Mouse (Mus musculus) lung, postnatal 36 days (tissue): Measurements from ENCODE around the gene Pde6d.

ENCODE experiments used
- DNase-seq: peaks from one replicate; pipeline ENCODE4 v3.0.0; 2022; ENCODE audit warnings: mixed read lengths

Pde6d gene

DNA sequence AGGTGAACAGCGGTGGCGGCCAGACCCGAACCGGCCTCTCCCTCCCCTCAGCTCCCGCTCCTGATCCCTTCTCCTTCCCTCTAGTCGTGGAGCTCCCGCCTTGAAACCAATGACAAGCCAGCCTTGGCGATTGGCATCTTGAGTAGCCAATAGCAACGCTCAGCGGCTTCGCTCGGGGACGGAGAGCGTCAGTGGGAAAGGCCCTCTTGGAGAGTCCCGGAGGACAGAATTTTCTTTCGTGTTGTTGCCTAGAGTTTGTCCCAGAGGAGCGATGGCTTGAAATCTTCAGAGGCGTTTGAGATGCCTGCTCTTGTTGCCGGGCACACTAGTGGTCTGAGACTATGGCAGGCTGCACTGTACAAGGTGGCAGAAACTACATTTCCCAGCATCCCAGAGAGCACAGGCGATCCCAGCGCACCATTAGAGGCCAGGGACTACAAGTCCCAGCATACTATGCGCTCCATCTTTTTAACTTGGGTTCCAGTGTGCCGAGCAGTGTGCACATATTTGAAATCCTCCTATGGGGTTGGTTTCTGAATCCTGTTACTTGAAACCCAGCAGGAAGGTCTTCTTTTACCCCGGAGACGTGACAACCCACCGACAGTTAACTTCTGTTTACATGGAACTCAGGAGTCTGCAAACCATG, at the start of gene Pde6d, which contains the start of gene Cops7b:
Pde6d (minus strand) TSS at position 179 of the 646 bp plus-strand sequence.
Cops7b (plus strand) TSS at position 454 of the 646 bp plus-strand sequence.
- DNase-seq, result peak; percentile 97

DNA sequence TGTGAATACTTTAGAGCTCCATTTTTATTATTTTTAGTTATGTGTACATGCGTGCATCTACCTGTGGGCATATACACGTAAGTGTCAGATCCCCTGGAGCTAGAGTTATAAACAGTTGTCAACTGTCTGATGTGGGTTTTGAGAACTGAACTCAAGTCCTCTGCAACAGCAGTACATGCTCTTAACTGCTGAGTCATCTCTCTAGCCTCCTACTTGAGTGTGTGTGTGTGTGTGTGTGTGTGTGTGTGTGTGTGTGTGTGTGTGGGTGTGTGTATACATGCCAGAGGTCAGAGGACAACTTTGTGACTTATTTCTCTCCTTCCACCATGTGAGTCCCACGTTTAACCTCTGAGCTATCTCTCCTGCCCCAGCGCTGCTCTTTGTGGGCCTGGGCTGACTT, 48.1 kb upstream of the Pde6d start:
- DNase-seq, result no peak

DNA sequence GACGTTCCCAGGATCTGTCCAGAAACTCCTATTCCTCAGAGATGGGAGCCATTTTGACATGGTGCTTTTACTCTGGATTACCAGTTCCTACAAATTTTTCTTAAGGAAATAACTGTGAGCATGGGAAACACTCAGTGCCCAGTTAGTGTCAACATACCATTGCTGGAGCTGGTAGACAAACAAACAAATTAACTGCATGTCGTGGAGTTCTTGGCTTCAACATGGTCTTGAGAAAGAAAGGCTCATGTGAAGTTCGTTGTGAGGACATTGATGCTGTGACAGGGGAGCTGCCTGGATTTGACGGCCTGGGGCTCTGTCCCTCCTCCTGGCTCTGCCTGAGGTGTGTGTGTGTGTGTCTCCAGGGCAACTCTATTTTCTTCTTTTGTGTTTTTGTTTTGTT, 47.5 kb upstream of the Pde6d start:
- no peak for DNase-seq

DNA sequence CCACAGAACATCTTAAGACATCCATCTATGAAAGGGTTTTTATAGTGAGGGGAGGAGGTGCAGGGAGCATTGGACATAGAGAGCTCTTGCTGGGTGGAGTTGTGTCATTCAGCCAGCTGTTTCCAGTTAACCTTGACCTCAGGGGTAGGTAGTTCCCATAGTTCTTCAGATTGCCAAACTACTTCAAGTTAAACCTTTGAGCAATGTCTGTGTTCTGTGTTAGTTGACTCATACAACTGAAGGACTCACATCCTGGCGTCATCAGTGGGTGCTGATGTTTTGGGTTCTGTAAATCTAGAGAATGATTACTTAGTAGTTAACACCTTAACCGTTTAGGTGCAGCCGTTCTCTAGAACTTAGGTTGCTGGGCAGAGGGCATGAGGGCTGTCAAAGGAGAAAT, 45.8 kb upstream of the Pde6d start:
- peak; percentile 1 for DNase-seq

DNA sequence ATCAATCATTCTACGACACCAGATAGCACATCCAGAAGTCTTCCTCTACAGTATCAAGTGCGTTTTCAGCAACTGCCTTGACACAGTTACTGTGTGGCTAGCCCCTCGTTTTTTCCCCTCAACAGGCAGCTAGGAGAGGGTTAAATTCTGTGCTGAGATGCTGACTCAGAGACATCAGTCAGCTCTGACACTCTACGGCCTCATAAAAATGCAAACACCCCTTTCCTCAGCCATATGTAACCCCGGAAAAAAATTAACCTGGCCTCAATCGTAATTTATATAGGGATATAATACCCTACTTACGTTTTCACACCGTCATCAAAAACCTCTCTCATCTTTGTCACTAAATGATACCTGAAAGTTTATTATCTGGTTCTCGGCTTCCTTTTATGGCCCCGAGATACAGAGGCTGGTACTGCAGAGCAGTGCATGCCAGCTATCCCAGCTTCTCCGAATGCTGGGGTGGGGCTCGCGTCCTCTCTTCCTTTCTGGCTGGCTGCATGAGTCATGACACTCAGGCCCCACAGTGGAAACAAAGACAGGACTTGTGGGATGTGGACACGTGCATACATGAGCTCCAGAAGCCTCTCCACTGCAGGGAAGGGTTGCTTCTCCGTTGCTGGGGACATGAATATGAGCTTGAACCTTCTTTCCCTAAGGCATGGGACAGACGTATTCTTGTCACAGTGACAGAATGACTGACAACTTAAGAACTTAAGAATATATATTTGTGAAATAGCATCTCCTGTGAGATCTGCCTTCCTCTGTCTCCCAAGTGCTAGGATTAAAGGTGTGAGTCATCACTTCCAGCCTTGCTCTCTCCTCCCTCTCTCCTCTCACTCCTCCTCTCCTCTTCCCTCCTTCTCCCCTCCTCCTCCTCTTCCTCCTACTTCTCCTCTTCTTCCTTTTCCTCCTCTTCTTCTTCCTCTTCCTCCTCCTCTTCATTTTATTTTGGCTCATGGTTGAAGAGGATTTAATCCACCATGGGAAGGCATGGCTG, 40.9 kb upstream of the Pde6d start:
- peak; percentile 3 for DNase-seq

DNA sequence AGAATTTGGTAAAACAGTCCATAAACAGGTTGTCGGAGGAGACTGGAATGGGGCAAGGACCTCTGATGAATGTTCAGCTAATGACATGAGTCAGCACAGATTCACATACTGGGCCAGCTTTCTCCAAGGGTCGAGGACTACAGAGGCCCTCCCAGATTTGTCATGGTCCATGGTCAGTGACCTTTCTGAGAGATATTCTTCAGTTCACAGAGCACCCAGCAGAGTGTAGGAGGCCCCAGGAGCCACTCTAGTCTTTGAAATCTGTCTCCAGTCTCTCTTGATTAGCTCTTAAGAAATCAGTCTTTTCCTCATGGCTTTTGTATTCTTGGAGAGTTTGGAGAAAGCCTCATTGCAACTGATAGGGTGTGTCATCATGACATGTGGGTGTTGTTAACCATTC, 39.9 kb upstream of the Pde6d start:
- no peak for DNase-seq

DNA sequence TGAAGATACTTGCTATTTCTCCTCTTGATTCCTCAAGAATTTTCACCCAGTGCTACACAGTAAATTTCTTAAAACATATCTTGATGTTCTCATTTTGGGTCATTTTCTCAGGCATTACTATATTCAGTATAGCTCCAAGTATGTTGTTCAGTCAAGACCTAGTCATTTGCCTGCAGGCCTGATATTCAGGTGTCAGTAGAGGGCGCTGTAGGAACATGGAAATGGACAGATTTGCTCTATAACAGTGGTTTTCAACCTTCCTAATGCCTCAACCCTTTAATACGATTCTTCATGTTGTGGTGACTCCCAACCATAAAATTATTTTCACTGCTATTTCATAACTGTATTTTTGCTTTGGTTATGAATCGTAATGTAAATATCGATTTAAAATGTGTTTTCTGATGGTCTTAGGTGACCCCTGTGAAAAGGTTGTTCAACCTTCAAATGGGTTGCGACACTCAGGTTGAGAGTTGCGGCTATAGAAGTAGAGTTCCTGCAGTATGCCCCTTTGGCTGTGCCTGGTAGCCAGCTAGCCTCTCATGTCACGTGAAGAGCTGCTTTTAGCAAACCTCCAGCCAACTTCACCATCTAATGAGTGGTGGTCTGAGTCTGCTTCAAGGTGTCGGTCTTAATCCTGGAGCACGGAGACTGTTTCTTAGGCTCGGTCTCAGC, 36.2 kb upstream of the Pde6d start:
- DNase-seq, result peak; percentile 88

DNA sequence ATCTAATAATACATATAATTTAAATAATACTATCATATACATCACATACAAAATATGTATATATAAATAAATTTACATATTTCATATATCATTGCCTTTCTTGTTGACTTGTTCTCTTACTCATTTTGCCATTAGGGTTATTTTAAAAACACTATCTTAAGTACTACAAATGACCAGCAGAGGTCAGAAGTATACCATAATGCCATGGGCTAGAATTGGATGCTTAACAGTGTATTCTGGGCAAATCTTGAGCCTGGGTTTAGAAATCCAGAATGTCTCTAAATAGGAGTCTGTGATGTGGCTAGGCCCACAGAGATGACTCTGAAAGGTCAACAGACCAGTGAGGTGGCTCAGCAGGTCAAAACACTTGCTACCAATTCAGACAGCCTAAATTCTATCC, 31.8 kb upstream of the Pde6d start:
- DNase-seq, result peak; percentile 28

DNA sequence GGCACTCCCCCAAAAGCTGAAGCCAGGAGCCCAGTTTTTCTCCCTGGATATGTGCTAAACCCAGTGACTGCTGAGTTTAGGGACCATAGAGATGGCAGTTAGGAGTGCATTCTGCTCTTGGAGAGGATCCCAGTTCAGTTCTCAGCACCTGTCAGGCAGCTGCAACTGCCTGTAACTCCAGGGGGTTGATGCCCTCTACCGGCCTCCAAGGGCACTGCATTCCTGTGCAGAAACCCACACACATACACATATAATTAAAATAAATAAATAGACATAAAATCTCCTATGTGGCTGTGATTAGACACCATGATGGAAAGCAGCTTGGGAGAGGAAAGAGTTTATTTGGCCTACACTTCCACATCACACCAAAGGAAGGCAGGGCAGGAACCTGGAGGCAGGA, 29.7 kb upstream of the Pde6d start:
- no peak for DNase-seq

DNA sequence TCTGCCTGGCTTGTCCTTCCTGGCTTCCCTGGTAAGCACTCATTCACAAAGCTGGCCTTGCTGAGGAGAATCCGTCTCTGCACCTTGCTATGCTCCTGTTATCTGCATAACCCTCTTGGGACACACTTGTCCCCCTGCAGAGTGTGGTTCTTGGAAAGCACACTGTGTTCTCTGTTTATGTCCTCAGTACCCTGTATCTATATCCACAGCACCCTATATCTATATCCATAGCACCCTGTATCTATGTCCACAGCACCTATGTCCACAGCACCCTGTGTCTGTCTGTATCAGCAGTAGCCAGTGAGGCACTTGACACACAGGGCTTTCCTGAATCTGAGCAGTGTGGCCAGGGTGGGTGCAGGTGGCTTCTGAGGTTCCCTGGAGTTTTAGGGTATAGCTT, 28.5 kb upstream of the Pde6d start:
- no peak for DNase-seq

DNA sequence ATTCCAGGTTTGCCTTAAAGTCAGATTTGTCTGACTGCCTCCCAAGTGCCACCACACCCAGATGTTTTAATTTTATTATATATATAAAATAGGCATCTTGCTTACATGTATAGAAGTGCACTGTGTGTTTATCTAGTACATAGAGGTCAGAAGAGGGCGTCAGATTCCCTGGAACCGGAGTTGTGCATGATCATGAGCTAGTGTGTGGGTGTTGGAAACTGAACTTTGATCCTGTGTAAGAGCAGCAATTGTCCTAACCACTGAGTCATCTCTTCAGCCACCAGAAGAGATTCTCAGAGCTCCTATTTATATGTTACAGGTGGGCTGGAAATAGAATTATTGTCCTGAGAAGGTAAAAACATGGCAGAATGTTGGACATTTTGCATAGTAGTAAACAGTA, 17.7 kb upstream of the Pde6d start:
- no peak for DNase-seq

DNA sequence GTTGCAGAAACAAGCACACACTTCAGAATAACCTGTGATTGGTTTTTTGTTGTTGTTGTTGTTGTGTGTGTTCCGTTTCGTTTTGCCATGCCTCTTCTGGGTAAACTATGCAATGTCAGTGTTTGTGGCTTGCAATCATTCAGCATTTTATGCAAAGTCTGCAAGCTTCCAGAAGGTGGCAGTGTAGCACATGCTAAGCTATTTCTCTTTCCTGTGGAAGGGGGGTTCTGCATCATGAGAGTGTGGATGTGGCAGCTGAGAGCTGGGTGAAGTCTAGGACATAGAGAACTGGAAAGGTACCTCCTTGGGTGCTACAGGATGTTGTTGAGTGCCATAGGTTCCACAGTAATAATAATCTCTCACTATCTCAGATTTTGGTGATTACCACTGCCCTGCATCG, 16.1 kb upstream of the Pde6d start:
- peak; percentile 30 for DNase-seq

DNA sequence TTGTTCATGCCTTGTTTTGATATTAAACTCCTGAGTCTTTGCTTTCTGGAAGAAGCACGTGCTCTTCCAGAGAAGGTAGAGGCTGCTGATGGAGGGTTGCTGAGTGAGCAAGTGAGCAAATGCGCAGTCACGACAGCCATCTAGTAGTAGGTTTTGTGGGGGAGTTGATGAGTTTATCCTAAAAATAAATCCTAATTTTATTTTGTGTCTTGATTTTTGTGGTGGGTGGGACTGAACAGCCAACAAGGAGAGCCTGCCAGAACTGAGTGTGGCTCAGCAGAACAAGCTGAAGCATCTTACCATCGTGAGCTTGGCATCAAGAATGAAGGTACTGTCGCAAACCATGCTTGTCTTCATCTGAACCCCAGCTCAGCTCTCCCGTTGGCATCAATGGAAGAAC, 14.1 kb upstream of the Pde6d start:
- no peak for DNase-seq

DNA sequence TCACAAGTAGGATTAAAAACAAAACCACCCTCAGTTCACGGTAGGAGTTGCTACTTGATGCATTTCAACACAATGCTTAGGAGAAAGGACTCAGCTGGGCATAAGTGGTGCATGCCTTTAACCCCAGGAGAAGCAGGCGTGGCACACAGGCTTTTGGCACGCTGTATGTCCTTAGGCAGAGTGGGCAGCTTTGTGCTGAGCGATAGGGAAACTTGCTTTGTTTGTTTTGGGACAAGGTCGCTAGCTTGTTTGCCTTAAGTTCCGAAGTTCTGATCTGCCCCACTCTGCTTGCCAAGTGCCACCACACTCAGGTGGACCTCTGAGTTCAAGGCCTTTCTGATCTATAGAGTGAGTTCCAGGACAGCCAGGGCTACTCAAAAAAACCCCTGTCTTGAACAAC, 12.9 kb upstream of the Pde6d start:
- peak; percentile 83 for DNase-seq

DNA sequence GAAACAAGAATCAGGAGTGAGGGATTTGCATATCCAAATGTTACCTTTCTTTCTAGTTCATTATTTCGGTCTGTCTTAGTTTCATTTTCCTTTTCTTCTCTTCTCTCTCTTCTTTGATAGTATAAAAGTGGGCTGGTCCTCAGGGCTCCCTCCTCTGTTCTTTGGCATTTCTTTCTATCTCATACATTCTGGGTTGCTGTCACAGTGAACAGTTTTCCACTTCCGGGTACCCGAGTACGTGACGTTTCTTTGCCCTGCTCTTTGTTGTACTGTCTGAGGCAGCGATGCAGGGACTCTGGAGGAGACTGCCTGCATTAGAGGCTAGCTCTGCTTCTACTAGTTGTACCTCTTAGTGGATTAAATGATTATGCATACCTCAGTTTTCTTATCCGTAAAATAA, 12.1 kb upstream of the Pde6d start:
- DNase-seq, result no peak

DNA sequence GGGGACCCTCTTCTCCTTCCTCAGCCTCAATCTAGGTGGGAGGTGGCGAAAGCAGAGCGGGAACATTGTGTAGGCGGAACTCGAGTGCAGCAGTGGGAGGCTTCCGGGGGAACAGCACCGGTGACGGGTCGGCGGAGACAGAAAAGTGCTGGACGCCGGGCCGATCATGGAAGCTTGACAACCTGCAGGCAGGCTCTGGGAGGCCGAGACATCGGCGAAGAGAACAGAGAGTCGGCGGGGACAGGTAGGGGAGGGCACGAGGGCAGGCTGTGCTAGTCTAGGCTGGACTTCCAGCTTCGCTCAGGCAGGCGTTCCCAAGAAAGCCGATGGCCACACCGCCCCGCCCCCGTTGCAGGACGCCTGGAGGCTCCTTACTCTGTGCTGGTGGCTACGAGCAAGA, 4.6 kb upstream of the Pde6d start:
- DNase-seq, result peak; percentile 77

DNA sequence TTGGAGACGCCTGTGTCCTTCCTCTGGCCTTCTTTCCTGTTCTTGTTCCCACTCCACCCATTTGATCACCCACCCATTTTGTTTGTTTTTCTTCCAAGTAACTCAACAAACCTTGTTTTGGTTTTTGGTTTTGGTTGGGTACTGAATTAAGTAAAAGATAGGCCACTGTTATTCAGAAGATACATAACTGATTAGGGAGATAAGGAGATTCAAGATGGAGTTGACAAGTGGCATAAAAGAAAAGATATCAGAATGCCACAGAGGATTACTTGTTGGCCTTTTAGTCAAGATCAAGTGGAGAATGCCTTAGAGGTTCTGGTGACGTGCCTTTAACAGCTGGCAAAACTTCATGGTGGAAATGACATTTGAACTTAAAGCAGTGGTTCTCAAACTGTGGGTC, 1.3 kb upstream of the Pde6d start:
- no peak for DNase-seq

DNA sequence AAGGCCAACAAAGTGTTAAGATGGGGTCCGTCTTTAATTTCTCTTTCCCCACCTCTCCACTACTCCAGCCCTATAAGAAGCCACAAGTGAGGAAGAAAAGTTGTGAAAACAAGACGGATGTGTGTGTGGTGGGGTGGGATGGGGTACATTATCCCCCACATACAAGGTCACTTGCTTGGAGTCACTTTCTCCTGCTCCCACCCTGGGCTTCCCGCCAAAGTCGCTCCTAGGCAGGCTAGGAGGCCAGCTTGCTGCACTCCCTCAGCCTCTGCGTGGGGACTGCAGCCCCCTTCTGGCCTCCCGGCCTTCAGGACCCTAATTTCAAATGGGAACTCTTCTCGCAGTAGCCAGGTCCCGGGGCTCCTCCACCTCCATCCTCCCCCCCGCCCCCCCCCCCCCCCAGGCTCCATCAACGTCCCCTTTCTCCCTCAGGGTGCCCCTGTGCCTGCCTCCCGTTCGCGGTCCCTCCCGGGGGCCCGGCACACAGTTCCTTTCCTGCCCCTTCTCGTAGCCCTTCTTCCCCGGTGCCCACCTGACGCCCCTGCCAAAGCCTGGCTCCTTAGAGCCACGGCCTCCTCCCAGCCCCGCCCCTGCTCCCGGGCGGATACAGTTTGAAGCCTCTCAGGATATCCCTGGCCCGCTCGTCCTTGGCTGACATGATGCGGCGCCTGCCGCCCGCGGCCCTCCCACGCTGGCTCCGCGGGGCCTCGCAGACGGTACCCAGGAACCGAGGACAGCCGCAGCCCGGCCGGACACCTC, 558 bp downstream of the Pde6d start:
- DNase-seq, result peak; percentile 8

DNA sequence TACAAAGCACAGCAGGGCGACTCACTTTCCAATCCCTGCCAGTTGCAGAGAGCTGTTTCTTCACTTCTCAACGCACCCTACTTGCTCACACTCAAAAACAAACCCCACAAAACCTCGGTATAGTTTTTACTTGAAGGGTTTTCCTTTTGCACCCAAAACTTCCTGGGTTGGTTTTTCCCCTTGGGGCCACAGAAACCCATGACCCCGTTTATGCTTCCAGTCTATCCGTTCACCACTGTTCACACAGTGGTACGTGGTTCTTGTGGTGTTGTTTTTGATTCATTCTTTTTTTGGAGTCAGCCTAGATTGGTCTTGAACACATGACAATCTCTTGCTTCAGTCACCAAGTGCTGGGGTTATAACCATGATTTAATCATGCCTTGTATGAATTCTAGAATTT, 2.0 kb downstream of the Pde6d start:
- DNase-seq, result no peak

DNA sequence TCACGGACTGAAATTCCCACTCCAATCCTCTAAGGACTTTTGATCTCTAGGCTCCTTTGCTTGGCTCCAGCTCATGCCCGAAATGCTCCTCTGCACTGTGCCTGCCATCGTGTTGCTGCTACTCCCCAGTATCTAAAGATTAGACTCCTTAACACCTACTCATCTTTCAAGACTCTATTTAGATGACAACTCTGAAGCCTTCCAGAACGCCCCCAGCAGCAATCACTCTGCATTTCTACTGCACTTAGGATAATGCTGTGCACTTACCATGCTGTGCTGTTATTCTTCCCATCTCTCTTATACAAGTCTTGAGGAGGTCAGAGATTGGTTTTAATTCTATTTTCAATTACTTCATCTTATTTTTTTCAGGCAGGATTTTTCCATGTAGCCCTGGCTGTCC, 10.5 kb downstream of the Pde6d start:
- no peak for DNase-seq

DNA sequence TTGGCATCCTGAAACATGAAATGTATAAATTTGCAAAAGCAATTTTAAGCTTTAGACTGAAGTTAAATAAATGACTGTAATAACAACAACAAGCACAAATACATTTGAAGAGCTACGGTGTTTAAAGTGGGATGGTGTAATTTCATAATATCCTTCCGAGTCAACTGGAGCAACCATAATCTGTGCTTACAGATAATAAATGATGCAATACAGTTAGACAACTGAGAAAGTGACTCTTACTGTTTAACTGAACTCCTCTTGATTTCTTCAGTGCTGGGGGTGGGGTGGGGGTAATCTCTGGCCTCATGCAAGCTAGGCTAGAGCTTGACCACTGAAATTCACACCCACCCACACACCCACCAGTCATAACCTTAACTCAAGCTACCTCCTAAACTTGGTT, 11.0 kb downstream of the Pde6d start:
- DNase-seq, result no peak

DNA sequence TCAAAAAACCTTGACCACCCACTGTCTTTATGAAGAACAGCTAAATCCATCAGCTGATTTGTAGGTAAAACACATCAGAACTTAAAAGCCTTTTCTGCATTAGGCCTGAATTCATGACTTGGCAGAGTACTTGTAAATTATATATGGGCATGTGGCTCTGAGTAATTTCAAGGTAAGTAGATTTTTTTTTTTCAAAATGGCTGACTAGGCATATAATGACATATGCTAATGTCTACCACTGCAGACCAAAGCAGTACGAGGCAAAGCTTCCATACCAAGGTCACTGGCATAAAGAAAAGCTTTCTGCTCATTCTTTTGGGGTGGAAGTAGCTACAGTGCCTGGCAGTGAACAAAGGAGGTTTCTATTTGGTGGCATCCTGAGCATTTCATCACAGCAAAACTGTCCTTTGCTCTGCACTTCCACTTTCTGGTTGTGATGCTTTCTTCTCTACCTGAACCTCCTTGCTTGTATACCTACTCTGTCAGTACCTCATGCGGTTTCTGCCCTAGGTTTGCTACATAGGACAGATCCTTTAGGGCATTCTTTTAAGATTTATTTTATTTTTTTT, 13.1 kb downstream of the Pde6d start:
- no peak for DNase-seq

DNA sequence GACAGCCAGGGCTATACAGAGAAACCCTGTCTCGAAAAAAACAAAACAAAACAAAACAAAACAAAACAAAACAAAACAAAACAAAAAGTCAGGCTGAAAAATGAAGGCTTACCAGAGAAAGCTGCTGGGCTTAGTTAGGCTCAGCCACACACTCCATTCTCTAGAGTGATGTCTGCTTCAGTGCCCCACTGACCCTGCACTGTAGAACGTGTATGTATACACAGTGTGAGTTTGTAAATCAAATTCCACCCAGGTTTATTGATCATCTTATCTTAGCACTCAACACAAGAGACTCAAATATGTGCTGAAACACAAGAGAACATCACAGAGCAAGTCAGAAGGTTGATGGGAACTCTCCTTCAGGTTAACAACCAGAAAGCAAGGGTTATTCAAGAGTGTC, 14.0 kb downstream of the Pde6d start:
- no peak for DNase-seq
